Mouse (Mus musculus): ENCODE results near the gene Plekha5. TPM values are rescaled to one million over a fixed set of nuclear protein-coding genes. Genes with fewer than 3 reads are reported as not detected.
A peak's percentile ranks its signal among the peaks of the same experiment; 100 is the strongest.
"Not testable (repeated sequence)": the region's sequence is repeated elsewhere in the genome, so short reads cannot be mapped to it uniquely, and the experiment has no call there.

Gene Plekha5
- polyA plus RNA-seq, 1 experiment from 2014 or later = 26.1 TPM

DNA sequence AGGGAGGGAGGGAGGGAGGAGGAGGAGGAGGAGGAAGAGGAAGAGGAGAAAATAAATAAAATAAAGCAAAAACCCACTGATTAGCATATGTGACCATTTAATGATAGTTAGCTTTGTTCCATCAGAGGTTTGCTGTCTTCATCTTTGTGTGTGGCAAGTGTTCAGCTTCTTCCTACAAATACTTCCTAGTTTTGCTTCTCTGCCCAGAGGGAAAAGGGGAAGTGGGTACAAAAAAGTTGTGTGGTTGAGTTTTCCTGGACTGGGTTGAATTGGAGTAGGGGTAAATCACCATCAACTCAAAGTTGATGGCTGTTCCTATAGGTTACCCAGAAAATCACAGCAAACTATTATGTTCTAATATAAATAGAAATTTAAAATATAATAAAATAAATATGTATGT is 65.7 kb downstream of the Plekha5 start:
- Histone ChIP-seq H3K27me3 (ENCODE audit: control insufficient read depth, insufficient read depth, low read length) (no peaks in the 10 kb centered on the region), H3K9me3 (ENCODE audit: control insufficient read depth, low read length) (no peaks in the 10 kb centered on the region), H3K9ac (ENCODE audit: low read length) (no peak overlapping the region), H3K4me3 (ENCODE audit: control insufficient read depth in 1 of 2, insufficient read depth in 1 of 2, low read depth in 1 of 2, low read length in 2 of 2) (no peak overlapping the region), H3K4me1 (ENCODE audit: control insufficient read depth in 2 of 2, insufficient read depth in 2 of 2, low read length in 2 of 2) (peaks cover 12 to 13% of the 10 kb centered on the region in 2 experiments), H3K4me2 (ENCODE audit: low read length) (no peak overlapping the region), H3K27ac (replicated peaks in 1 of 2; ENCODE audit: control insufficient read depth in 1 of 2, insufficient read depth in 1 of 2, low read depth in 2 of 2, low read length in 2 of 2) (no peak overlapping the region), H3K36me3 (ENCODE audit: control insufficient read depth, insufficient read depth, low read length) (no peaks in the 10 kb centered on the region)
- ATAC-seq (ENCODE audit: insufficient number of reproducible peaks, insufficient read depth, low FRiP score, low read depth) = no peak

DNA sequence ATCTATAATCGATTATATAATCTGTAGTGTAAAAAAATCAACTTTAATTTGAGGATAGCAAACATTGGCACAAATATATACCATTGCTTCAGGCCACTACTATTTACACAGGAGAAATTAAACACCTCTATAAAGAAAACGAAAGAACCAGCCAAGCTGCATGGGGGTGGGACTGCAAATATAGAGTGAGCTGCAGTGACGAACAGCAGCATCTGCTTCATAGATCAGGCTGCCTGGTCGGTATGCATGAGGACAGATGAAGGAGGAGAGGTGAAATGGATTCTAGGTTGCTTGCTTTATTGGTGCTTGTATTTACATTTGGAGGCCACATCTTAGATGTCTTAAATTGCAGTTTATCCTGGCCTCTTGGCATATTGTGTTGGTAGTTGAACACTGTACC is 66.4 kb downstream of the Plekha5 start:
- Histone ChIP-seq H3K4me2 (ENCODE audit: low read length) (no peak overlapping the region), H3K9ac (ENCODE audit: low read length) (no peak overlapping the region), H3K27ac (replicated peaks in 1 of 2; ENCODE audit: control insufficient read depth in 1 of 2, insufficient read depth in 1 of 2, low read depth in 2 of 2, low read length in 2 of 2) (no peak overlapping the region), H3K36me3 (ENCODE audit: control insufficient read depth, insufficient read depth, low read length) (no peaks in the 10 kb centered on the region), H3K4me3 (ENCODE audit: control insufficient read depth in 1 of 2, insufficient read depth in 1 of 2, low read depth in 1 of 2, low read length in 2 of 2) (no peak overlapping the region), H3K4me1 (ENCODE audit: control insufficient read depth in 2 of 2, insufficient read depth in 2 of 2, low read length in 2 of 2) (peaks cover 12 to 13% of the 10 kb centered on the region in 2 experiments), H3K27me3 (ENCODE audit: control insufficient read depth, insufficient read depth, low read length) (no peaks in the 10 kb centered on the region), H3K9me3 (ENCODE audit: control insufficient read depth, low read length) (no peaks in the 10 kb centered on the region)
- WGBS = 80% methylated on average over 4 of the region's 4 CpGs
- ATAC-seq (ENCODE audit: insufficient number of reproducible peaks, insufficient read depth, low FRiP score, low read depth) = no peak

DNA sequence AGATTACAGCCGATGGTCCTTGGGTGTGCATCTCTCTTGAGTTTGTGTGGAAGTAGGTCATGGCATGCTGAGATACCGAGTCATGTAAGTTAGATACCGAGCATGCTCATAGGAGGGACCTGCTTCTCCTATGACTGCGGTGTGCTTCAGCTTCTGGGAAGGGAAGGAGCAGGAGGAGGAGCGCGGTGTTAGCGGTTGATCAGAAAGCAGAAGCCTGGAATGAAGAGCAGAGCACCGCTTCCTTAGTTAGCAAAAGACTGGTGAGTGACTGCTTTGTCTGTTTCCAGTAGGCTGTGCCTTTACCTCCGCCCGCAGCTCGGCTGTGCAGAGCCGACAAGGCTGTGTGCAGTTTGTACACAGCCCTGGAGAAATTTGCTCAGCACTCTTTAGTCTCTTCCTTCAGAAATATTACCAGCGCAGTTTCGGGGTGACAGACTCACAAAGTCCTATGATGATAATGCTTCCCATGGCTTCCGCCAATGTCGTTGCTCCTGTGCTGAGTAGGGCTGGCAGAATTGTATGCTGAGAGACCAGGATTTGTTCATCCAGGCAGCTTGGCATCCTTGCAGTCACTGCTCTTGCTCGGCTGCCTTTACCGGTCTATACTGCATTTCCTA is 67.2 kb downstream of the Plekha5 start:
- Histone ChIP-seq H3K27ac (replicated peaks in 1 of 2; ENCODE audit: control insufficient read depth in 1 of 2, insufficient read depth in 1 of 2, low read depth in 2 of 2, low read length in 2 of 2) (0 out of 4 replicates have a peak overlapping the region, but pooled peaks of 1 of the 2 experiments have one; percentile 7), H3K27me3 (ENCODE audit: control insufficient read depth, insufficient read depth, low read length) (no peaks in the 10 kb centered on the region), H3K36me3 (ENCODE audit: control insufficient read depth, insufficient read depth, low read length) (no peaks in the 10 kb centered on the region), H3K4me2 (ENCODE audit: low read length) (peak overlapping the region; percentile 38), H3K4me1 (ENCODE audit: control insufficient read depth in 2 of 2, insufficient read depth in 2 of 2, low read length in 2 of 2) (peaks cover 12% of the 10 kb centered on the region in 2 experiments), H3K4me3 (ENCODE audit: control insufficient read depth in 1 of 2, insufficient read depth in 1 of 2, low read depth in 1 of 2, low read length in 2 of 2) (no peak overlapping the region), H3K9ac (ENCODE audit: low read length) (0 out of 2 replicates have a peak overlapping the region, but pooled peaks have one; percentile 47), H3K9me3 (ENCODE audit: control insufficient read depth, low read length) (no peaks in the 10 kb centered on the region)
- ATAC-seq (ENCODE audit: insufficient number of reproducible peaks, insufficient read depth, low FRiP score, low read depth) = no peak
- 64% methylated on average over 18 of the region's 18 CpGs for WGBS

DNA sequence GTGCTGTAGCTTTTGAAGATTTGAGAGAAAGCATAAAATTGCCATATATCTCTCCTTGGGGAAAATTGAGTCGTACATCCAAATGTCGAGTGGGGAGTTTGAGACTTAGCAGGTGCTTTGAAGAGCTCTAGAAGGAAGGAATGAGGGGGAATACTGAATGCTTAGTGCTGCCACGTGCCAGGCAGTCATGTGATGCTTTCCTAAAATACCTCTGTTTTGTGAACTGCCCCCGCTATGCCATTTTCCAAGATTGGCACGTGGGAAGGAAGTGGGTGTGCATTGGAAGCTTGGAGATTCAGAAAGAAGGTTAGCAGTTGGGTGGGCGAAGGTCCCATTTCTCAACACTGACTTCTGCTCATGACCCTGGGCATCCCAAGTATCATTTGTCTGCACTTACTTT is 68.2 kb downstream of the Plekha5 start:
- no peak for ATAC-seq (ENCODE audit: insufficient number of reproducible peaks, insufficient read depth, low FRiP score, low read depth)
- H3K9ac ChIP-seq (ENCODE audit: low read length) = no peak overlapping the region
- H3K4me2 ChIP-seq (ENCODE audit: low read length) = no peak overlapping the region
- H3K4me1 ChIP-seq (ENCODE audit: control insufficient read depth in 2 of 2, insufficient read depth in 2 of 2, low read length in 2 of 2) = peaks cover 9 to 10% of the 10 kb centered on the region in 2 experiments; a peak in 3 of 4 replicates
- H3K27ac ChIP-seq (replicated peaks in 1 of 2; ENCODE audit: control insufficient read depth in 1 of 2, insufficient read depth in 1 of 2, low read depth in 2 of 2, low read length in 2 of 2) = no peak overlapping the region
- no peaks in the 10 kb centered on the region for H3K27me3 ChIP-seq (ENCODE audit: control insufficient read depth, insufficient read depth, low read length)
- H3K36me3 ChIP-seq (ENCODE audit: control insufficient read depth, insufficient read depth, low read length) = no peaks in the 10 kb centered on the region
- no peaks in the 10 kb centered on the region for H3K9me3 ChIP-seq (ENCODE audit: control insufficient read depth, low read length)
- 34% methylated on average over 6 of the region's 6 CpGs for WGBS
- H3K4me3 ChIP-seq (ENCODE audit: control insufficient read depth in 1 of 2, insufficient read depth in 1 of 2, low read depth in 1 of 2, low read length in 2 of 2) = no peak overlapping the region

DNA sequence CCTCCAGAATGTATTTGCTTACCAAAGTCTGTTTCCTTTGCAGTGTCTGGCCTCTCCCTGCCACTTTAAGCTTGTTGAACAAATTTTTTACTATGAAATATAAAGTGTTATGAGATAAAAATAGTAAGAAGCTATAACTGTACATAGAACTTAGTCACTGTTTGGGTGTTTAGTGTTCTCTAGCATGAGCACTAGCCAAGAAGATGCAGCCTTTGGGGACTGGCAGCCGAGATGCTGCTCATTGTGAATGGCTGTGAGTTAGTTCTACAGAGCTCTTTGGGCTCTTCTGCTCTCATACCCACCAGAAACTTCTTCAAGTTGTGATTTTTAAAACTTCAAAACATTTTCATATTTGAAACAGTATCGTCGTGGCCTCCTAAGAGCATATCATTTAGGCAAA is 74.2 kb downstream of the Plekha5 start:
- Histone ChIP-seq H3K27me3 (ENCODE audit: control insufficient read depth, insufficient read depth, low read length) (no peaks in the 10 kb centered on the region), H3K4me2 (ENCODE audit: low read length) (no peak overlapping the region), H3K36me3 (ENCODE audit: control insufficient read depth, insufficient read depth, low read length) (no peaks in the 10 kb centered on the region), H3K4me3 (ENCODE audit: control insufficient read depth in 1 of 2, insufficient read depth in 1 of 2, low read depth in 1 of 2, low read length in 2 of 2) (no peak overlapping the region), H3K4me1 (ENCODE audit: control insufficient read depth in 2 of 2, insufficient read depth in 2 of 2, low read length in 2 of 2) (0 out of 4 replicates have a peak, but pooled peaks cover 2 to 5% of the 10 kb centered on the region in 2 experiments), H3K27ac (replicated peaks in 1 of 2; ENCODE audit: control insufficient read depth in 1 of 2, insufficient read depth in 1 of 2, low read depth in 2 of 2, low read length in 2 of 2) (no peak overlapping the region), H3K9me3 (ENCODE audit: control insufficient read depth, low read length) (no peaks in the 10 kb centered on the region), H3K9ac (ENCODE audit: low read length) (no peak overlapping the region)
- WGBS = 87% methylated on average over 3 of the region's 3 CpGs
- ATAC-seq (ENCODE audit: insufficient number of reproducible peaks, insufficient read depth, low FRiP score, low read depth) = no peak

DNA sequence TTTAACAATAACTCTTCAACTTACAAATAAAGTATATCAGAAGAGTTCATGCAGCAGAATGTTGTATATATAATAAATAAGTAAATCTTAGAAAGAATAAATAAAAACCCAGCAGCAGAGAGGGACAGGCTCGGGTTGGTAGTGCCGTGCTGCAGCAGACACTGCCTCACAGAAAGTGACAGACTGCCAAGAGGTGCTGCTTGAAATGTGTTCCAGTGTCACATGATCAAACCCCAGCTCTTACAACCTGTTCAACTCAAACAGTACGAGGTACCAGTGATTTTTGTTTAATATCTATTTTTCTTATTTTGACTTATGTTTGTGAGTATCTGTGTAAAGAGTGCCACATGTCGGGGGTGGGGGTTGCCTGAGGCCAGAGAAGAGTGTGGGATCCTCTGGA is 75.1 kb downstream of the Plekha5 start:
- Histone ChIP-seq H3K4me2 (ENCODE audit: low read length) (no peak overlapping the region), H3K36me3 (ENCODE audit: control insufficient read depth, insufficient read depth, low read length) (no peaks in the 10 kb centered on the region), H3K9me3 (ENCODE audit: control insufficient read depth, low read length) (no peaks in the 10 kb centered on the region), H3K27ac (replicated peaks in 1 of 2; ENCODE audit: control insufficient read depth in 1 of 2, insufficient read depth in 1 of 2, low read depth in 2 of 2, low read length in 2 of 2) (no peak overlapping the region), H3K27me3 (ENCODE audit: control insufficient read depth, insufficient read depth, low read length) (no peaks in the 10 kb centered on the region), H3K4me1 (ENCODE audit: control insufficient read depth in 2 of 2, insufficient read depth in 2 of 2, low read length in 2 of 2) (0 out of 4 replicates have a peak, but pooled peaks cover 2 to 5% of the 10 kb centered on the region in 2 experiments), H3K9ac (ENCODE audit: low read length) (no peak overlapping the region), H3K4me3 (ENCODE audit: control insufficient read depth in 1 of 2, insufficient read depth in 1 of 2, low read depth in 1 of 2, low read length in 2 of 2) (no peak overlapping the region)
- ATAC-seq (ENCODE audit: insufficient number of reproducible peaks, insufficient read depth, low FRiP score, low read depth) = no peak
- WGBS = 49% methylated on average over 4 of the region's 4 CpGs

DNA sequence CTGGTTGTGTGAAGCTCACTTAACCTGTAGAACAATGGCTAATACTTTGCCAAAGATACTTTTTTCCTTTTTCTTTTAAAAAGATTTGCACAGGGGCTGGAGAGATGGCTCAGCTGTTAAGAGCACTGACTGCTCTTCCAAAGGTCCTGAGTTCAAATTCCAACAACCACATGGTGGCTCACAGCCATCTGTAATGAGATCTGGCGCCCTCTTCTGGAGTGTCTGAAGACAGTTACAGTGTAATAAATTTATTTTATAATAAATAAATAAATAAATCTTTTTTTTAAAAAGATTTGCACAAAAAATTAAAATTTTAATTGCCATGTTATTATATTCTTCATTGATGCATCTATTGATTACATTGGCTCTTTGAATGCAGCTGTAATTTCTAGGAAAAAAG is 77.0 kb downstream of the Plekha5 start:
- not testable (repeated sequence) for H3K27me3 ChIP-seq (ENCODE audit: control insufficient read depth, insufficient read depth, low read length)
- WGBS = 94% methylated on average over 1 of the region's 1 CpGs

DNA sequence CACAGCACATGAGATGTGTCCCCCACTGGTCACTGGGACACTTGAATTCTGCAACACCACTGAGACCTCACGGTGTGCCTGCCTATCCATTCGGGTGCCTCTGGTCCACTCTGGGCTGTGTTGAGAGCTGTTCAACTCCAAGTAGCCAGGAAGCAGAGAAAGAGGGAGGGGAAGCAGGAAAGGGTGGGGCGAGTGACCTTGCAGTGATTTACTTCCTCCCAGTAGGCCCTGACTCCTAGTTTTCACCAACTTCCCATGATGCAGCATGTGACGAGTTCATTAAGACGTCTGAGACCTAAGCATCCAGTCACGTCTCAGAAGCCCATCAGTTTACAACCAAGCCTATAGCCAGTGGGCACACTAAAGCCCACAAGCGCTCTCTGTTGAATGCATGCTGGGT is 78.0 kb downstream of the Plekha5 start:
- Histone ChIP-seq H3K4me1 (ENCODE audit: control insufficient read depth in 2 of 2, insufficient read depth in 2 of 2, low read length in 2 of 2) (peaks cover 2 to 5% of the 10 kb centered on the region in 2 experiments; a peak in 1 of 4 replicates), H3K9me3 (ENCODE audit: control insufficient read depth, low read length) (no peaks in the 10 kb centered on the region), H3K4me3 (ENCODE audit: control insufficient read depth in 1 of 2, insufficient read depth in 1 of 2, low read depth in 1 of 2, low read length in 2 of 2) (no peak overlapping the region), H3K27me3 (ENCODE audit: control insufficient read depth, insufficient read depth, low read length) (no peaks in the 10 kb centered on the region), H3K36me3 (ENCODE audit: control insufficient read depth, insufficient read depth, low read length) (no peaks in the 10 kb centered on the region), H3K9ac (ENCODE audit: low read length) (no peak overlapping the region), H3K4me2 (ENCODE audit: low read length) (no peak overlapping the region), H3K27ac (replicated peaks in 1 of 2; ENCODE audit: control insufficient read depth in 1 of 2, insufficient read depth in 1 of 2, low read depth in 2 of 2, low read length in 2 of 2) (no peak overlapping the region)
- no peak for ATAC-seq (ENCODE audit: insufficient number of reproducible peaks, insufficient read depth, low FRiP score, low read depth)
- 85% methylated on average over 7 of the region's 7 CpGs for WGBS

More for the DNA sequence above, 77.0 kb downstream of the Plekha5 start:
- H3K27ac ChIP-seq (replicated peaks in 1 of 2; ENCODE audit: control insufficient read depth in 1 of 2, insufficient read depth in 1 of 2, low read depth in 2 of 2, low read length in 2 of 2); H3K4me3 ChIP-seq (ENCODE audit: control insufficient read depth in 1 of 2, insufficient read depth in 1 of 2, low read depth in 1 of 2, low read length in 2 of 2); H3K4me1 ChIP-seq (ENCODE audit: control insufficient read depth in 2 of 2, insufficient read depth in 2 of 2, low read length in 2 of 2); ATAC-seq (ENCODE audit: insufficient number of reproducible peaks, insufficient read depth, low FRiP score, low read depth); H3K9ac ChIP-seq (ENCODE audit: low read length); H3K4me2 ChIP-seq (ENCODE audit: low read length); H3K9me3 ChIP-seq (ENCODE audit: control insufficient read depth, low read length); H3K36me3 ChIP-seq (ENCODE audit: control insufficient read depth, insufficient read depth, low read length): not testable (repeated sequence)
